Mouse (Mus musculus): ENCODE measurements around the gene Aarsd1. TPM values are rescaled to one million over a fixed set of nuclear protein-coding genes. Genes with fewer than 3 reads are reported as not detected.
"Not testable (repeated sequence)": the region's sequence is repeated elsewhere in the genome, so short reads cannot be mapped to it uniquely, and the experiment has no call there.

Aarsd1 gene
- 73.9 and 88.6 TPM in 2 replicates for polyA plus RNA-seq (2015; fragmentation: Nextera tagmentation; extraction: Ambion mirVana)

- under 1% methylated on average over 45 of the region's 45 CpGs for WGBS
- Histone ChIP-seq H3K4me1 (peaks cover 7% of the 10 kb centered on the region), H3K27ac (peak within 1 kb of the TSS; percentile 82), H3K4me3 (peak within 1 kb of the TSS; percentile 82), H3K27me3 (no peaks in the 10 kb centered on the region), H3K36me3 (peaks cover 17% of the 10 kb centered on the region), H3K9me3 (no peaks in the 10 kb centered on the region), H3K9ac (peak within 1 kb of the TSS; percentile 91), H3K4me2 (peak within 1 kb of the TSS; percentile 86)
- peak; percentile 78; the same call in 1 of the 2 replicates for ATAC-seq (ENCODE audit: insufficient number of reproducible peaks, insufficient read depth, low FRiP score, low TSS enrichment, low read depth)
These were observed at the start of gene Aarsd1 for GRCm38 (mm10) chr11:101417101-101417855. TSS of gene Aarsd1 (minus strand) at chr11:101417615.

- H3K36me3 ChIP-seq = peaks cover 11% of the 10 kb centered on the region
- peak overlapping the region; percentile 77 for H3K4me2 ChIP-seq
- 55% methylated on average over 5 of the region's 5 CpGs for WGBS
- peaks cover 44% of the 10 kb centered on the region for H3K4me1 ChIP-seq
- H3K9me3 ChIP-seq; H3K27me3 ChIP-seq; ATAC-seq (ENCODE audit: insufficient number of reproducible peaks, insufficient read depth, low FRiP score, low TSS enrichment, low read depth); H3K27ac ChIP-seq; H3K9ac ChIP-seq: not testable (repeated sequence)
- peak overlapping the region; percentile 66 for H3K4me3 ChIP-seq
These were observed 49.1 kb upstream of the Aarsd1 start for GRCm38 (mm10) chr11:101466552-101466950.

- Histone ChIP-seq H3K4me2 (peak within 1 kb of the TSS; percentile 77), H3K4me3 (peak within 1 kb of the TSS; percentile 66), H3K27ac (peak within 1 kb of the TSS; percentile 75), H3K36me3 (peaks cover 16% of the 10 kb centered on the region), H3K4me1 (peaks cover 44% of the 10 kb centered on the region), H3K27me3 (peaks cover 2% of the 10 kb centered on the region; the same call in 1 of the 2 replicates), H3K9me3 (no peaks in the 10 kb centered on the region), H3K9ac (peak within 1 kb of the TSS; percentile 76)
- WGBS = 2% methylated on average over 60 of the region's 60 CpGs
- ATAC-seq (ENCODE audit: insufficient number of reproducible peaks, insufficient read depth, low FRiP score, low TSS enrichment, low read depth) = peak; percentile 44; the same call in 1 of the 2 replicates
These were observed 48.6 kb upstream of the Aarsd1 start, which contains the start of gene Vat1 for GRCm38 (mm10) chr11:101465869-101466551. TSS of gene Vat1 (minus strand) at chr11:101466230.

GRCm38 (mm10) chr11:101465101-101465868 lies 47.9 kb upstream of the Aarsd1 start:
- WGBS = under 1% methylated on average over 51 of the region's 51 CpGs

GRCm38 (mm10) chr11:101464211-101465100 lies 47.0 kb upstream of the Aarsd1 start, which contains the start of gene Rnd2:
TSS of gene Rnd2 (plus strand) at chr11:101464999.
- Histone ChIP-seq H3K9ac (peak within 1 kb of the TSS; percentile 76), H3K4me1 (peaks cover 44% of the 10 kb centered on the region), H3K9me3 (no peaks in the 10 kb centered on the region), H3K27me3 (peaks cover 2% of the 10 kb centered on the region; the same call in 1 of the 2 replicates), H3K36me3 (peaks cover 30% of the 10 kb centered on the region), H3K27ac (peak within 1 kb of the TSS; percentile 75), H3K4me2 (peak within 1 kb of the TSS; percentile 77), H3K4me3 (peak within 1 kb of the TSS; percentile 66)
- ATAC-seq (ENCODE audit: insufficient number of reproducible peaks, insufficient read depth, low FRiP score, low TSS enrichment, low read depth) = peak; percentile 10; the same call in 1 of the 2 replicates
- 6% methylated on average over 12 of the region's 12 CpGs for WGBS

More at GRCm38 (mm10) chr11:101465101-101465868, 47.9 kb upstream of the Aarsd1 start:
- Histone ChIP-seq H3K9me3 (no peaks in the 10 kb centered on the region), H3K4me1 (peaks cover 44% of the 10 kb centered on the region), H3K27me3 (peaks cover 2% of the 10 kb centered on the region; the same call in 1 of the 2 replicates), H3K4me2 (peak overlapping the region; percentile 77), H3K4me3 (peak overlapping the region; percentile 66), H3K36me3 (peaks cover 21% of the 10 kb centered on the region), H3K9ac (peak overlapping the region; percentile 76), H3K27ac (peak overlapping the region; percentile 75)
- peak; percentile 41; the same call in 1 of the 2 replicates for ATAC-seq (ENCODE audit: insufficient number of reproducible peaks, insufficient read depth, low FRiP score, low TSS enrichment, low read depth)

GRCm38 (mm10) chr11:101462583-101463440 lies 45.4 kb upstream of the Aarsd1 start:
- H3K9me3 ChIP-seq = no peaks in the 10 kb centered on the region
- peaks cover 2% of the 10 kb centered on the region; the same call in 1 of the 2 replicates for H3K27me3 ChIP-seq
- H3K4me3 ChIP-seq = no peak overlapping the region
- H3K36me3 ChIP-seq = peaks cover 46% of the 10 kb centered on the region
- no peak for ATAC-seq (ENCODE audit: insufficient number of reproducible peaks, insufficient read depth, low FRiP score, low TSS enrichment, low read depth)
- no peak overlapping the region for H3K9ac ChIP-seq
- no peak overlapping the region for H3K27ac ChIP-seq
- no peak overlapping the region; the same call in 1 of the 2 replicates for H3K4me2 ChIP-seq
- H3K4me1 ChIP-seq = peaks cover 37% of the 10 kb centered on the region
- WGBS = 31% methylated on average over 13 of the region's 13 CpGs

GRCm38 (mm10) chr11:101462141-101462540 lies 44.7 kb upstream of the Aarsd1 start:
- ATAC-seq (ENCODE audit: insufficient number of reproducible peaks, insufficient read depth, low FRiP score, low TSS enrichment, low read depth) = no peak
- H3K36me3 ChIP-seq = peaks cover 53% of the 10 kb centered on the region
- no peak overlapping the region for H3K4me3 ChIP-seq
- peaks cover 30% of the 10 kb centered on the region for H3K4me1 ChIP-seq
- peaks cover 2% of the 10 kb centered on the region; the same call in 1 of the 2 replicates for H3K27me3 ChIP-seq
- 84% methylated on average over 14 of the region's 14 CpGs for WGBS
- H3K9me3 ChIP-seq = no peaks in the 10 kb centered on the region
- H3K4me2 ChIP-seq = no peak overlapping the region
- H3K9ac ChIP-seq = 0 out of 2 replicates have a peak overlapping the region, but pooled peaks have one; percentile 2
- H3K27ac ChIP-seq = no peak overlapping the region

GRCm38 (mm10) chr11:101460321-101460720 lies 42.9 kb upstream of the Aarsd1 start:
- no peak overlapping the region for H3K27ac ChIP-seq
- no peak overlapping the region for H3K4me2 ChIP-seq
- 86% methylated on average over 15 of the region's 15 CpGs for WGBS
- peaks cover 59% of the 10 kb centered on the region for H3K36me3 ChIP-seq
- no peak for ATAC-seq (ENCODE audit: insufficient number of reproducible peaks, insufficient read depth, low FRiP score, low TSS enrichment, low read depth)
- no peaks in the 10 kb centered on the region for H3K27me3 ChIP-seq
- peaks cover 28% of the 10 kb centered on the region for H3K4me1 ChIP-seq
- no peaks in the 10 kb centered on the region for H3K9me3 ChIP-seq
- H3K9ac ChIP-seq = no peak overlapping the region
- no peak overlapping the region for H3K4me3 ChIP-seq

DNA sequence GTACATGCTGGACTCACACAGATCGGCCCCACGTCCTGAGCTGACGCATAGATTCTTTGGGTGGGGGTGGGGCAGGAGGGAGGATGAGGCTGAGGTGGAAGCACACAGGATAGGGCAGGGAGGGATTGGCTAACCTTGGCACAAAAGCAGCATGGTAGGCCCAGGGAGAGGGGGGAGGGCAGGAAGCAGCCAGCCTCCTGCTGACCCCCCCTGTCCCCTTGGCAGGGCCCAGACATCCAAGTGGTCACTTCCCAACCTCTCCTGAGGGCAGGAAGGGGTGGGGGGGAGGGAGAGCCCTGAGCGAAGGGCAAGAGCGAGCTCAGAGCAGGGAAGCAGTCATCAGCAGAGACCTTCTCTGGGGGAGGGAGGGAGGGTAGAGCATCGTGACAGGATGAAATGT lies 42.3 kb upstream of the Aarsd1 start:
- no peak overlapping the region for H3K4me2 ChIP-seq
- peaks cover 27% of the 10 kb centered on the region for H3K4me1 ChIP-seq
- H3K27me3 ChIP-seq = no peaks in the 10 kb centered on the region
- no peak overlapping the region for H3K9ac ChIP-seq
- no peak overlapping the region for H3K4me3 ChIP-seq
- no peaks in the 10 kb centered on the region for H3K9me3 ChIP-seq
- peaks cover 59% of the 10 kb centered on the region for H3K36me3 ChIP-seq
- ATAC-seq (ENCODE audit: insufficient number of reproducible peaks, insufficient read depth, low FRiP score, low TSS enrichment, low read depth) = no peak
- 27% methylated on average over 6 of the region's 6 CpGs for WGBS
- no peak overlapping the region for H3K27ac ChIP-seq
